Mouse (Mus musculus) hindbrain, postnatal 0 days (tissue): ENCODE data around the gene Gm960. TPM values are rescaled to one million over a fixed set of nuclear protein-coding genes. Genes with fewer than 3 reads are reported as not detected.
A peak's percentile ranks its signal among the peaks of the same experiment; 100 is the strongest.

Source experiments
- ATAC-seq: fragments of 200-750 bp; cut with Nextera tagmentation; 2 replicates; pipeline ENCODE4 v1.8.0; 2017; ENCODE audit warnings: mild to moderate bottlenecking, moderate TSS enrichment, moderate library complexity
- DNase-seq: peaks from one replicate; pipeline ENCODE4 v3.0.0-alpha.2; 2015; ENCODE audit warnings: low spot score
- H3K27ac ChIP-seq: fragments of 300-500 bp; sonication (generic); 2 replicates; pipeline ENCODE4 v1.5.1; 2014; ENCODE audit warnings: mild to moderate bottlenecking
- H3K27me3 ChIP-seq: fragments of 300-500 bp; sonication (generic); 2 replicates; pipeline ENCODE4 v1.6.1; 2014; ENCODE audit warnings: low read length, mixed read lengths; ENCODE audit not compliant: insufficient read depth
- H3K36me3 ChIP-seq: fragments of 300-500 bp; sonication (generic); 2 replicates; pipeline ENCODE4 v1.6.1; 2014; ENCODE audit warnings: low read length, mixed read lengths; ENCODE audit not compliant: insufficient read depth
- H3K4me1 ChIP-seq: fragments of 300-500 bp; sonication (generic); 2 replicates; pipeline ENCODE4 v1.6.1; 2014; ENCODE audit warnings: antibody characterized with exemption, low read length, mixed read lengths; ENCODE audit not compliant: insufficient read depth
- H3K4me2 ChIP-seq: fragments of 300-500 bp; sonication (generic); 2 replicates; pipeline ENCODE4 v1.6.1; 2014; ENCODE audit warnings: low read depth, mild to moderate bottlenecking, low read length, moderate library complexity, mixed read lengths
- H3K4me3 ChIP-seq: fragments of 300-500 bp; sonication (generic); 2 replicates; pipeline ENCODE4 v1.5.1; 2014; ENCODE audit warnings: low read length
- H3K9ac ChIP-seq: fragments of 300-500 bp; sonication (generic); replicated peaks from 2 replicates; pipeline ENCODE4 v1.6.1; 2014; ENCODE audit warnings: mild to moderate bottlenecking, low read length, moderate library complexity, mixed read lengths
- H3K9me3 ChIP-seq: fragments of 300-500 bp; sonication (generic); 2 replicates; pipeline ENCODE4 v1.6.1; 2016; ENCODE audit warnings: low read length, mixed read lengths
- CTCF ChIP-seq: IDR thresholded peaks from 2 replicates; pipeline ENCODE4 v1.5.1; 2016; ENCODE audit warnings: antibody characterized with exemption, control low read depth, low read depth
- WGBS: fragments of 180-500 bp; shearing (Covaris S2); extraction: QIAGEN DNeasy Blood & Tissue Kit; methylation state at CpG from one replicate; pipeline ENCODE4 v1.1.7; 2014; 5-methylcytosine and 5-hydroxymethylcytosine counted together
- polyA plus RNA-seq: library from polyadenylated mRNA; unstranded; fragments of >200 nt; fragmentation: Nextera tagmentation; extraction: Ambion mirVana; gene quantifications from 2 replicates; pipeline ENCODE4 v1.2.1, GENCODE M21; 2015
- total RNA-seq: library from RNA; depleted of rRNA; stranded (reverse); fragments of >200 nt; gene quantifications from 2 replicates; pipeline ENCODE4 v1.2.3, GENCODE M21; 2014

Gm960 gene
- total and polyA plus RNA-seq, 2 experiments from 2014 or later: 1.3 to 5.2 TPM

DNA sequence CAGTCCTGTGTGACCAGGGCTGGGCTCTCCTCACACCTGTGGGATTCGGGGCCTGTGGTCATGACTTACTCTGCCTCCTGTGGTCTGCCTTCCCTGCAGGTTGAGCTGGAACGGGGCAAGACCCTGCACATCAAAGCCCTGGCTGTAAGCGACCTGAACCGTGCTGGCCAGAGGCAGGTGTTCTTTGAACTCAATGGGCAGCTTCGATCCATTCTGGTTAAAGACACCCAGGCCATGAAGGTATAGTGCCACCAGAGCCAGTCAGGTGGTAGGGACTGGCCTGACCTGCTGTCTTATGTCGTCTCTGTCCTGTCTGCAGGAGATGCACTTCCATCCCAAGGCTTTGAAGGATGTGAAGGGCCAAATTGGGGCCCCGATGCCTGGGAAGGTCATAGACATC, 77.7 kb downstream of the Gm960 start:
- Histone ChIP-seq H3K27me3 (no peaks in the 10 kb centered on the region), H3K9me3 (no peaks in the 10 kb centered on the region), H3K36me3 (peaks cover 25% of the 10 kb centered on the region), H3K4me1 (peaks cover 11% of the 10 kb centered on the region; the same call in 1 of the 2 replicates), H3K9ac (no peak overlapping the region), H3K27ac (no peak overlapping the region), H3K4me3 (no peak overlapping the region), H3K4me2 (no peak overlapping the region)
- TF ChIP-seq CTCF: no peak
- DNase-seq (no peak), ATAC-seq (no peak)
- WGBS: 90% methylated on average over 7 of the region's 7 CpGs

DNA sequence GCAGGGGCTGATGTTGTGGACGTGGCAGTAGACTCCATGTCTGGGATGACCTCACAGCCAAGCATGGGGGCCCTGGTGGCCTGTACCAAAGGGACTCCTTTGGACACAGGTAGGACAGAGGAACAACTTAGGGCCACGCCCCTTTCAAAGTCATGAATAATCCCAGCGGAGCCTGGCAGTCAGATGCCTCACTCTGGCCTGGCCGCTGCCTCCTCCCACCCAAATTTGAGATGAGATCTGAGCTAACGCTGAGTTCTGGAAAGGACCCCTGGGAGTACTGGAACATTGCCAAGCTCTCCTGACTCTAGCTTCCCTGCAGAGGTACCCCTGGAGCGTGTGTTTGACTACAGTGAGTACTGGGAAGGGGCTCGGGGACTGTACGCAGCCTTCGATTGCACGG, 79.0 kb downstream of the Gm960 start:
- no peak for ATAC-seq
- 77% methylated on average over 10 of the region's 10 CpGs for WGBS
- H3K4me3 ChIP-seq: no peak overlapping the region
- no peak for TF ChIP-seq CTCF
- no peaks in the 10 kb centered on the region for H3K27me3 ChIP-seq
- H3K27ac ChIP-seq: no peak overlapping the region
- no peak overlapping the region for H3K4me2 ChIP-seq
- no peaks in the 10 kb centered on the region for H3K9me3 ChIP-seq
- peaks cover 25% of the 10 kb centered on the region for H3K36me3 ChIP-seq
- H3K4me1 ChIP-seq: peaks cover 9% of the 10 kb centered on the region
- H3K9ac ChIP-seq: no peak overlapping the region
- no peak for DNase-seq

DNA sequence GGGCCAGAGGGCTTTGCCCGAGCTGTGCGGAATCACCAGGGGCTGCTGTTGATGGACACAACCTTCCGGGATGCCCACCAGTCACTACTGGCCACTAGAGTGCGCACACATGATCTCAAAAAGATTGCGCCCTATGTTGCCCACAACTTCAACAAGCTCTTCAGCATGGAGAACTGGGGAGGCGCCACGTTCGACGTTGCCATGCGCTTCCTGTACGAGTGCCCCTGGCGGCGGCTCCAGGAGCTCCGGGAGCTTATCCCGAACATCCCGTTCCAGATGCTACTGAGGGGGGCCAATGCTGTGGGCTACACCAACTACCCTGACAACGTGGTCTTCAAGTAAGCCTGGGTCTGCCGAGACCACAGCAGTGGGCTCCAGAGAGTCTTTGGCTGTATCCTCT, 80.3 kb downstream of the Gm960 start:
- DNase-seq (peak; percentile 74), ATAC-seq (no peak)
- Histone ChIP-seq H3K36me3 (peaks cover 17% of the 10 kb centered on the region), H3K27me3 (no peaks in the 10 kb centered on the region), H3K27ac (no peak overlapping the region), H3K9ac (no peak overlapping the region), H3K4me1 (peaks cover 20% of the 10 kb centered on the region), H3K4me3 (no peak overlapping the region), H3K4me2 (no peak overlapping the region), H3K9me3 (no peaks in the 10 kb centered on the region)
- WGBS: 34% methylated on average over 18 of the region's 18 CpGs
- peak; percentile 66 for TF ChIP-seq CTCF

DNA sequence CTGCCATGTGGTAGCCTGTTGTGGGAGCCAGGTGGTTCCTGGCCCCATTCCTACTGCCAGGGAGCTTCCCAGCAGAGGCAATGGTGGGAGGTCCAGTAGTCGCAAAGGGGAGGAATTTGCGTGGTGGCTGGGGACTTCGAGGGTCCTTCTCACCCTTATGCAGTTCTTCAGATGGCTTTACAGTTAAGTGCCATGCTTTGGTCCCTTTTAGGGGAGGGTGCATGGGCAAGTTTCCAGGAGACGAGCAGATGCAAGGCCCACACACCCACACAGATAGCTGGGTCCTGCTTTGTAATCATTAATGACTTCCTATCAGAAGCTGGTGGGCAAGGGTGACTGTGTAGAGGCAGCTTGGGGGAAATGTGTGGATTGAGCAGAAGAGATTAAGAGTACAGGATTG, 81.9 kb downstream of the Gm960 start:
- Histone ChIP-seq H3K27me3 (no peaks in the 10 kb centered on the region), H3K4me1 (peaks cover 23% of the 10 kb centered on the region), H3K4me3 (no peak overlapping the region), H3K9ac (0 out of 2 replicates have a peak overlapping the region, but pooled peaks have one; percentile 7), H3K36me3 (peaks cover 18% of the 10 kb centered on the region), H3K4me2 (no peak overlapping the region), H3K9me3 (no peaks in the 10 kb centered on the region), H3K27ac (peak overlapping the region; percentile 91; the same call in 1 of the 2 replicates)
- 31% methylated on average over 4 of the region's 4 CpGs for WGBS
- TF ChIP-seq CTCF: no peak
- no peak for DNase-seq
- no peak for ATAC-seq

DNA sequence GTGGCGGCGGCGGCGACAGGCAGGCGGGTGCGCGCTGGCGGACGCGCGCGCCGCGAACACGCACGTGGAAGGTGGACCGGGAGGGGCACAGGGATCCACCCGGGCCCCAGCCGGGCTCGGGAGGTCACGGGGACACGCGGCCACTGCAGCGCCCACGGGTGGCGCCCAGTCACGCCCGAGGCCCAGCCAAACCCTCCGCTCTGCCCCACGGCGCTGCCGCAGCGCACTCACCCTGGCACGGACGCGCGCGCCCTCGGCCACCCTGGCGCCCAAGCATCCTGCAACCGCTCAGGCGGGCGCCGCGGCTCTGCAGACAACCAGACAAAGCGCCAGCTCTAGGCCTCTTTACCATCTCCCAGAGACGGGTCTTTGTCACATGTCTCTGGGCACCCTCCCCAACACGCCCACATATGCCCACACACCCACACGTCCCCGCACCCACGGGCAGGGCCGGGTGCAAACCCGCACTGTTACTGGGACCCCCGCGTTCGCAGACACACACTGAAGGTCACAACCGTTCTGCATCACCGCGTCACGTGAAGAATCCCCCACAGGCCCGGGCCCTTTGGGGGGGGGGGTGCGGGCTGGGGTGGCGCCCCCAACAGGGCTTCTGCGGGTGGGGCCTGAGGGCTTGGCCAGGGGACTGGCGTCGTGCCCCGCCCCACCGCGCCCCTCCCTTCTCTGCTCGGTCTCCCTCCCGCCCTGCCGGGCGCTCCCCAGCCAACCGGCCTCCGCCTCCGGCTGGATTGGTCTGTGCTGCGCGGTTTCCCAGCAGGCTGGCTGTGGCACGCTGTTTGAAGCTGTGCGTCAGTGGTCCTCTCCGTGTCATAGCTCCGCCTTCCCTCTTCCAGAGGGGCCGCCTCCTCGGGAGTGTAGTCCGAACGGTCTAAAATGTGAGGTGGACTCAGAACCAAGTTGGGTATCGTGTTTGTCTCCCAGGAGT, 83.0 kb downstream of the Gm960 start, which contains the start of gene Lrfn4:
Lrfn4 (minus strand) TSS at position 517 of the 943 bp plus-strand sequence.
- H3K4me1 ChIP-seq: peaks cover 23% of the 10 kb centered on the region
- peak; percentile 94 for ATAC-seq
- no peak for TF ChIP-seq CTCF

DNA sequence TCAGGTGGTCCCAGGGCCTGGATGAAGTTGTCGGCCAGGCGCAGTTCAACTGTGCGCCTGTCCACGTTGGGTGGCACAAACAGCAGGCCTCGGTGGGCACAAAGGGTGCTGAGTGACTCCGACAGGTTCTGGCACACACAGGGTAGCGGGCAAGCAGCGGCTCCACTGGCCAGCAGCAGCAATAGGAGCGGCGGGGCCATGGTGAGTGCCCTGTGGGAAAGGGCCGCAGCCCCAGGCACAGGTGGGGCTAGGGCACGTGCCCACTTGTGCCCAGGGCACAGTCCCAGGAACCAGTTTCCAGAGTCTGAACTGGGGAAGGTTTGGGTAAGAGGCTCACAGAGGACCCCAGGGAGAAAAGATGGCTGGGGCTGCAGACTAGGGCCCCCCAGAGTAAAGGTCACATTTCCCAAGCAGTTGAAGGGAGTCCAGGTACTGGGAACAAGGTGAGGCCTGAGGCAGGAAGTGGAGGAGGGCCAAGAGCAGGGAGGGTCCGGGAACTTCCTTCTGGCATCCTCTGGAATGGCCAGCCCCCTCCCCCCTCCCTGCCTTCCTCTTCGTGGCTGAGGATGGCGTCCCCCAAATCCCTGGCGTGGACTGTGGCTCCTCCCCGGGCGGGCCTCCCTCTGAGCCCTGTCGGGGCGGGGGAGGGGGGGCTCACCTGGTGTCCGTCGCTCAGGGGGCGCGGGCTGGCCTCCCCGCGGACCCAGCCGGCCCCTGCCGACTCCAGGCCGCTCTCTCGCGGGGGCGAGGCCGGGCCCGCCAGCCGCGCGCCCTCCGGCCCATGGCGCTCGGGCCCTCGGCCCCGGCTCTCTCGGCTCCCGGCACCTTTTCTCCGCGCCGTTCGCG, 83.9 kb downstream of the Gm960 start:
- Histone ChIP-seq H3K9me3 (no peaks in the 10 kb centered on the region), H3K4me1 (peaks cover 23% of the 10 kb centered on the region), H3K4me3 (peak overlapping the region; percentile 89), H3K36me3 (peaks cover 21% of the 10 kb centered on the region), H3K27me3 (no peaks in the 10 kb centered on the region), H3K9ac (peak overlapping the region; percentile 97), H3K4me2 (peak overlapping the region; percentile 82), H3K27ac (peak overlapping the region; percentile 91)
- peak; percentile 43 for DNase-seq
- TF ChIP-seq CTCF: no peak
- WGBS: 21% methylated on average over 28 of the region's 49 CpGs
- 0 out of 2 replicates have a peak, but pooled peaks have one; percentile 0 for ATAC-seq

More for the DNA sequence above, 83.0 kb downstream of the Gm960 start, which contains the start of gene Lrfn4:
- H3K36me3 ChIP-seq: peaks cover 21% of the 10 kb centered on the region
- H3K27ac ChIP-seq: peak within 1 kb of the TSS; percentile 91
- WGBS: 2% methylated on average over 72 of the region's 87 CpGs
- peak within 1 kb of the TSS; percentile 97 for H3K9ac ChIP-seq
- H3K4me3 ChIP-seq: peak within 1 kb of the TSS; percentile 89
- H3K9me3 ChIP-seq: no peaks in the 10 kb centered on the region
- H3K4me2 ChIP-seq: peak within 1 kb of the TSS; percentile 82
- H3K27me3 ChIP-seq: no peaks in the 10 kb centered on the region
- DNase-seq: peak; percentile 95
